Mouse (Mus musculus) G1E-ER4 (cell line): Measurements from ENCODE around the gene Olfr1477. TPM values are rescaled to one million over a fixed set of nuclear protein-coding genes. Genes with fewer than 3 reads are reported as not detected.
"Not testable (repeated sequence)": the region's sequence is repeated elsewhere in the genome, so short reads cannot be mapped to it uniquely, and the experiment has no call there.

Experiments
- GATA1 ChIP-seq: IDR thresholded peaks from one replicate; pipeline ENCODE4 v1.8.0; 2012; ENCODE audit warnings: low read length, inconsistent platforms
- polyA plus RNA-seq: library from polyadenylated mRNA; stranded (reverse); fragments of >175 nt; gene quantifications from 2 replicates; pipeline ENCODE4 v1.2.3, GENCODE M21; 2012

The Olfr1477 gene
- not detected in 2 replicates for polyA plus RNA-seq

DNA sequence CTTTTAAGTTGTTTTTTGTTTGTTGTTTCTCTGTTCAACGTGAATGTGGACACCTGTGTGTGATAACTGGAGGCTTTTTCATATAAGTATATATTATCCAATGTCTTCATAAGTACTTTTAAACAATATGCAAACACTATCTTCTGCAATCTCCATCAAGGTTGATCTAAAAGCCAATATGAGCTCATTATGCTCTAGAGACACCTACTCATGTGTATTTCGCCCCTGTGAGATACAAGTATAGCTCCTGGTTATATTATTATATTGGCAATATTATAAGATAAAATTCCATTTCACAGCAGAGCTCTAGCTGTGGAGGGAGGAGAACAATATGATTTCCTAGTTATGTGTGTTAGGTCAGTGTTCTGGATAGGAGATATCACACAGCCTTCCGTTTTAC, at the start of gene Olfr1477:
Gene Olfr1477, plus strand, starts transcription at position 301 of the 400 bp plus-strand sequence.
- TF ChIP-seq GATA1, result no peak

- no peak for TF ChIP-seq GATA1
These were observed 44.4 kb upstream of the Olfr1477 start, which contains the start of gene Olfr1472 for GRCm38 (mm10) chr19:13455986-13456385. Gene Olfr1472 (minus strand): TSS chr19:13456086.

DNA sequence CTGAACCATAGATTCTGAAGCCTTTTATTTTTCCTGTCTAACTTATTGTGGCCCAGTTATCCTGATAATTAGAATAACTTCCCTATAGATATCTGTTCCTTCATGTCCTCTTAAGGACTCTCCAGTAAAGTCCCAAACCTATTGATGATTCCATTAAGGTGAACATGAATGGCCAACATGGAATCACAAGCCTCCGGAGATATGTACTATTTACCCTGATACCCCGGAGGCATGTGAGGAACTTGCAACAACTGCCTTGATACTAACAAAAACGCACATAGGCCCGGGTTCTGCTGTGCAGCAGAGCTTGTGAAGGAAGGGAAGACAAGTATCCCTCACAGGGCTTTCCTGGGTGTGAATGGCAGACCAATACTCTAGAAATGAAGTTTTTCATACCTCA, 31.1 kb upstream of the Olfr1477 start, which contains the start of gene Olfr1474:
Gene Olfr1474, plus strand, starts transcription at position 301 of the 400 bp plus-strand sequence.
- not testable (repeated sequence) for TF ChIP-seq GATA1

DNA sequence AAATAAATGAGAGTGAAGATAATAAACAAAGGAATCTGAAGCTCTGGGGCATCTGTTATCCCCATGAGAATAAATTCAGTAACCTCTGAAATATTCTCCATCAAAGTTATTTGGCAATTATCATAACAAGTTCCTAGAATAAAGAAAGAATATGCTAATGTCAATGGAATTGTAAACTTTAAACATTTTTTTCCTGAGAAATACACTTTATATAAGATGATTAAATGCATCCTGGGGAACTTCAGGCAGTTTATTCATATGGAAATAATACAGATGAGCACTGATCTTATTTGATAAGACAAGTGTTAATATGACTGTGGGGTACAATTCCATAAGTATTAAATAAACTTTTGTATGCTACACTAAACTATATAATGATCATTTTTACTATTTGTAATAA, 20.2 kb upstream of the Olfr1477 start, which contains the start of gene Olfr1475:
Gene Olfr1475, minus strand, starts transcription at position 101 of the 400 bp plus-strand sequence.
- no peak for TF ChIP-seq GATA1

DNA sequence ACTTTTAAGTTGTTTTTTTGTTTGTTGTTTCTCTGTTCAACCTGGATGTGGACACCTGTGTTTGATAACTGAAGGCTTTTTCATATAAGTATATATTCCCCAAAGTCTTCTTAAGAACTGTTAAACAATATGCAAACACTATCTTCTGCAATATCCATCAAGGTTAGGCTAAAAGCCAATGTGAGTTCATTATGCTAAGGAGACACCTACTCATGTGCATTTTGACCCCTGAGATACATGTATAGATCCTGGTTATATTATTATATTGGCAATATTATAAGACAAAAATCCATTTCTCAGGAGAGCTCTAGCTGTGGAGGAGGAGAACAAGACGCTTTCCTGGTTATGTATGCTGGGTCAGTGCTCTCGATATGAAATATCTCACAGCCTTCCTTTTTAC, 27.3 kb downstream of the Olfr1477 start, which contains the start of gene Olfr1480:
Gene Olfr1480, plus strand, starts transcription at position 301 of the 400 bp plus-strand sequence.
- no peak for TF ChIP-seq GATA1

Other genes starting within 250 kb of the Olfr1477 start
- gene Olfr1465, start 185.0 kb upstream of the Olfr1477 start, polyA plus RNA-seq, result not detected in 2 replicates
- gene Olfr1466, start 161.7 kb upstream of the Olfr1477 start, polyA plus RNA-seq, result not detected in 2 replicates
- gene Olfr1467, start 138.3 kb upstream of the Olfr1477 start, polyA plus RNA-seq, result not detected in 2 replicates
- gene Olfr1469, start 92.7 kb upstream of the Olfr1477 start, polyA plus RNA-seq, result not detected in 2 replicates
- gene Olfr1471, start 57.1 kb upstream of the Olfr1477 start, polyA plus RNA-seq, result not detected in 2 replicates
- not detected in 2 replicates for gene Olfr1472, start 44.5 kb upstream of the Olfr1477 start, polyA plus RNA-seq
- gene Olfr1474, start 31.0 kb upstream of the Olfr1477 start, polyA plus RNA-seq, result not detected in 2 replicates
- not detected in 2 replicates for gene Olfr1475, start 20.4 kb upstream of the Olfr1477 start, polyA plus RNA-seq
- gene Olfr1480, start 27.4 kb downstream of the Olfr1477 start, polyA plus RNA-seq, result not detected in 2 replicates
- gene Olfr1484, start 83.0 kb downstream of the Olfr1477 start, polyA plus RNA-seq, result not detected in 2 replicates
- gene Olfr1487, start 116.8 kb downstream of the Olfr1477 start, polyA plus RNA-seq, result not detected in 2 replicates
- not detected in 2 replicates for gene Olfr1489, start 131.1 kb downstream of the Olfr1477 start, polyA plus RNA-seq
- gene Olfr1490, start 150.5 kb downstream of the Olfr1477 start, polyA plus RNA-seq, result not detected in 2 replicates
- not detected in 2 replicates for gene Olfr1491, start 196.7 kb downstream of the Olfr1477 start, polyA plus RNA-seq
- gene Olfr1493-ps1, start 222.7 kb downstream of the Olfr1477 start, polyA plus RNA-seq, result not detected in 2 replicates
- gene Olfr1494, start 239.2 kb downstream of the Olfr1477 start, polyA plus RNA-seq, result not detected in 2 replicates